Mouse (Mus musculus) lung, postnatal 10 days (tissue): ENCODE data around the gene Dync1i1.
"Not testable (repeated sequence)": the region's sequence is repeated elsewhere in the genome, so short reads cannot be mapped to it uniquely, and the experiment has no call there.

Experiments
- DNase-seq: peaks from one replicate; pipeline ENCODE4 v3.0.0; 2021

The Dync1i1 gene

GRCm38 (mm10) chr6:5725611-5726236, at the start of gene Dync1i1:
TSS of gene Dync1i1 (plus strand) at chr6:5725639.
- DNase-seq: peak; percentile 18

- no peak for DNase-seq
These were observed 45.7 kb upstream of the Dync1i1 start for GRCm38 (mm10) chr6:5679738-5680137.

- DNase-seq: no peak
These were observed 23.6 kb upstream of the Dync1i1 start for GRCm38 (mm10) chr6:5701826-5702225.

- DNase-seq: not testable (repeated sequence)
These were observed 17.5 kb upstream of the Dync1i1 start for GRCm38 (mm10) chr6:5707894-5708293.

- DNase-seq: no peak
These were observed 15.3 kb upstream of the Dync1i1 start for GRCm38 (mm10) chr6:5710063-5710605.

- DNase-seq: no peak
These were observed 12.8 kb upstream of the Dync1i1 start for GRCm38 (mm10) chr6:5712620-5713019.

- DNase-seq: no peak
These were observed 10.3 kb upstream of the Dync1i1 start for GRCm38 (mm10) chr6:5715101-5715618.

- DNase-seq: no peak
These were observed 6.5 kb upstream of the Dync1i1 start for GRCm38 (mm10) chr6:5718955-5719354.

- not testable (repeated sequence) for DNase-seq
These were observed 4.7 kb upstream of the Dync1i1 start for GRCm38 (mm10) chr6:5720716-5721115.

- no peak for DNase-seq
These were observed 1.5 kb upstream of the Dync1i1 start for GRCm38 (mm10) chr6:5723986-5724385.

- no peak for DNase-seq
These were observed 815 bp downstream of the Dync1i1 start for GRCm38 (mm10) chr6:5726237-5726670.

GRCm38 (mm10) chr6:5733217-5733616, 7.8 kb downstream of the Dync1i1 start:
- DNase-seq: no peak

GRCm38 (mm10) chr6:5734398-5734797, 9.0 kb downstream of the Dync1i1 start:
- no peak for DNase-seq

GRCm38 (mm10) chr6:5734862-5735261, 9.4 kb downstream of the Dync1i1 start:
- DNase-seq: no peak

- DNase-seq: no peak
These were observed 14.3 kb downstream of the Dync1i1 start for GRCm38 (mm10) chr6:5739711-5740110.

GRCm38 (mm10) chr6:5741395-5742032, 16.1 kb downstream of the Dync1i1 start:
- DNase-seq: no peak

GRCm38 (mm10) chr6:5750079-5750711, 24.8 kb downstream of the Dync1i1 start:
- DNase-seq: no peak

GRCm38 (mm10) chr6:5752128-5752527, 26.7 kb downstream of the Dync1i1 start:
- DNase-seq: peak; percentile 29

GRCm38 (mm10) chr6:5752617-5753016, 27.2 kb downstream of the Dync1i1 start:
- peak; percentile 2 for DNase-seq

- DNase-seq: no peak
These were observed 31.2 kb downstream of the Dync1i1 start for GRCm38 (mm10) chr6:5756509-5757130.

GRCm38 (mm10) chr6:5762943-5763342, 37.5 kb downstream of the Dync1i1 start:
- no peak for DNase-seq

- no peak for DNase-seq
These were observed 43.1 kb downstream of the Dync1i1 start for GRCm38 (mm10) chr6:5768576-5768975.

- DNase-seq: no peak
These were observed 44.8 kb downstream of the Dync1i1 start for GRCm38 (mm10) chr6:5770283-5770682.
